Mouse (Mus musculus): ENCODE results near the gene Syt5. TPM values are rescaled to one million over a fixed set of nuclear protein-coding genes. Genes with fewer than 3 reads are reported as not detected.
A peak's percentile ranks its signal among the peaks of the same experiment; 100 is the strongest.

Syt5 gene
- polyA plus RNA-seq, 1 experiment from 2014 or later: 6.7 TPM

DNA sequence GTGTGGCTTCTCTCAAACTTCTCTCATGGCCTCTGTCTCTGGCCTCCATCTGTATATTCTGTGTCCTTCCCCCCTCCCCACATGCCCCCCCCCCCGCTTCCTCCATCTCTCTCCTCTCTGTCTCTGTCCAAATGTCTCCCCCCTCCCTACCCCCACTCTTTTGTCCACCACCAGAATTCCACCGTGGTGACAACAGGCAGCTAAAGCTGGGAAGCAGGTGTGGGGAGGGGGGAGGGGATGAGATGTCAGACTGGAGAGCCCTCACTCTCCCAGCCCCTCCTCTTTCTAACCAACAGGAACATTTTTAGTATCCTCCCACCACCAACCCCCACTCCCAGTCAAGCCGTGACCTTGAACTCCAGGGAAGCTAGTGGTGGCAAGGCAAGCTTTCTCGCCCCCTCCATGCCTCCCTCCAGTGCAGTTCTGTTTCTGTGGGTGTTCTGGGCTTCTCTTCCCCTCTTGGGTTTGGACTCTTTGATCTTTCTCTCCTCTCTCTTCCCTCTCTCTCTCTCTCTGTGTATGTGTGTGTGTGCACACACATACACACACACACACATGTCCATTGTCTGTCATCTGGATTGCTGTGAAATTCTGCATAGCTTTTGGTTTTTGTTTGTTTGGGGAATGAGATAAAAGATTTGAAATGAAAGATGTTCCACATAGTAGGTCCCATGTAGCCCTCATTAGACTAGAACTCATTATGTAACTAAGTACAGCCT is 30.9 kb downstream of the Syt5 start, which contains the start of gene Tnnt1:
Gene Tnnt1, minus strand, starts transcription at position 51 of the 719 bp plus-strand sequence.
- Histone ChIP-seq H3K36me3 (replicated peaks) (no peaks in the 10 kb centered on the region), H3K27me3 (ENCODE audit: poor library complexity, severe bottlenecking) (peaks cover 22% of the 10 kb centered on the region), H3K4me3 (no peak within 1 kb of the TSS; the same call in 1 of the 2 replicates), H3K9me3 (peaks cover 4% of the 10 kb centered on the region; the same call in 1 of the 2 replicates), H3K27ac (peak within 1 kb of the TSS; percentile 48), H3K4me1 (peaks cover 48% of the 10 kb centered on the region)
- WGBS: 28% methylated on average over 4 of the region's 4 CpGs
- DNase-seq (ENCODE audit: extremely low spot score, low spot score): no peak

GRCm38 (mm10) chr7:4515853-4516252 is 31.5 kb downstream of the Syt5 start:
- peaks cover 4% of the 10 kb centered on the region; the same call in 1 of the 2 replicates for H3K9me3 ChIP-seq
- H3K27me3 ChIP-seq (ENCODE audit: poor library complexity, severe bottlenecking): peaks cover 16% of the 10 kb centered on the region
- H3K4me3 ChIP-seq: no peak overlapping the region; the same call in 1 of the 2 replicates
- peak overlapping the region; percentile 48 for H3K27ac ChIP-seq
- DNase-seq (ENCODE audit: extremely low spot score, low spot score): no peak
- H3K36me3 ChIP-seq (replicated peaks): no peaks in the 10 kb centered on the region
- WGBS: 67% methylated on average over 6 of the region's 6 CpGs
- peaks cover 41% of the 10 kb centered on the region for H3K4me1 ChIP-seq

GRCm38 (mm10) chr7:4513829-4514712 is 33.3 kb downstream of the Syt5 start:
- no peak for DNase-seq (ENCODE audit: extremely low spot score, low spot score)
- H3K36me3 ChIP-seq (replicated peaks): no peaks in the 10 kb centered on the region
- H3K4me1 ChIP-seq: peaks cover 47% of the 10 kb centered on the region
- H3K4me3 ChIP-seq: 0 out of 2 replicates have a peak overlapping the region, but pooled peaks have one; percentile 7
- WGBS: 51% methylated on average over 6 of the region's 6 CpGs
- H3K27me3 ChIP-seq (ENCODE audit: poor library complexity, severe bottlenecking): peaks cover 5% of the 10 kb centered on the region
- H3K27ac ChIP-seq: peak overlapping the region; percentile 71
- H3K9me3 ChIP-seq: peaks cover 4% of the 10 kb centered on the region; the same call in 1 of the 2 replicates

DNA sequence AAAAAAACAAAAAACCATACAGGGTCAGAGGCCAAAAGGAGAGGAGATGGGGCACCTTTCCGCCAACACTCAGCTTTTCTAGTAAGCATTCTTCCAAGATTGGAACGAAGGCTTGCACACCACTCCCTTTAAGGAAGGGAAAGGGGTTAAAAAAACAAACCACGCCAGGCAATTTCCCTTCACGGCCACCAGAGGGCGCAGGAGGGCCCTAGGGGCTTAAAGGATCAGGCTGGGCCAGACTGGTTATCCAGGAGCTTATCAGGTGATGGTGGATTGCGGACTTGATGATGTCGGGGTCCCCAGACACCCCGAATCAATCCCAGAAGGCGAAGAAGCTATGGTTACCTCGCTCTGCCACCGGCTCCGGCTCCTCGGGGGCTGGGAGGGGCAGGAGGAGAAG is 34.1 kb downstream of the Syt5 start:
- peak; percentile 56 for DNase-seq (ENCODE audit: extremely low spot score, low spot score)
- no peaks in the 10 kb centered on the region for H3K36me3 ChIP-seq (replicated peaks)
- 35% methylated on average over 13 of the region's 13 CpGs for WGBS
- H3K4me3 ChIP-seq: no peak overlapping the region
- peaks cover 10% of the 10 kb centered on the region for H3K27me3 ChIP-seq (ENCODE audit: poor library complexity, severe bottlenecking)
- peak overlapping the region; percentile 71; the same call in 1 of the 2 replicates for H3K27ac ChIP-seq
- H3K4me1 ChIP-seq: peaks cover 47% of the 10 kb centered on the region
- peaks cover 4% of the 10 kb centered on the region; the same call in 1 of the 2 replicates for H3K9me3 ChIP-seq

GRCm38 (mm10) chr7:4511489-4512224 is 35.7 kb downstream of the Syt5 start:
- H3K27me3 ChIP-seq (ENCODE audit: poor library complexity, severe bottlenecking): peaks cover 10% of the 10 kb centered on the region
- H3K4me1 ChIP-seq: peaks cover 43% of the 10 kb centered on the region
- H3K27ac ChIP-seq: no peak overlapping the region
- WGBS: 83% methylated on average over 8 of the region's 8 CpGs
- no peak for DNase-seq (ENCODE audit: extremely low spot score, low spot score)
- H3K4me3 ChIP-seq: no peak overlapping the region
- H3K9me3 ChIP-seq: peaks cover 4% of the 10 kb centered on the region; the same call in 1 of the 2 replicates
- no peaks in the 10 kb centered on the region for H3K36me3 ChIP-seq (replicated peaks)

GRCm38 (mm10) chr7:4509863-4510608 is 37.3 kb downstream of the Syt5 start:
- Histone ChIP-seq H3K4me3 (no peak overlapping the region; the same call in 1 of the 2 replicates), H3K27ac (0 out of 2 replicates have a peak overlapping the region, but pooled peaks have one; percentile 44), H3K9me3 (peaks cover 4% of the 10 kb centered on the region; the same call in 1 of the 2 replicates), H3K36me3 (replicated peaks) (no peaks in the 10 kb centered on the region), H3K27me3 (ENCODE audit: poor library complexity, severe bottlenecking) (peaks cover 10% of the 10 kb centered on the region), H3K4me1 (peaks cover 29% of the 10 kb centered on the region)
- 24% methylated on average over 24 of the region's 24 CpGs for WGBS
- peak; percentile 77 for DNase-seq (ENCODE audit: extremely low spot score, low spot score)

- WGBS: 85% methylated on average over 8 of the region's 8 CpGs
- Histone ChIP-seq H3K27me3 (ENCODE audit: poor library complexity, severe bottlenecking) (peaks cover 10% of the 10 kb centered on the region), H3K27ac (no peak overlapping the region), H3K4me3 (no peak overlapping the region), H3K4me1 (peaks cover 17% of the 10 kb centered on the region), H3K9me3 (no peaks in the 10 kb centered on the region), H3K36me3 (replicated peaks) (no peaks in the 10 kb centered on the region)
- no peak for DNase-seq (ENCODE audit: extremely low spot score, low spot score)
Measured at GRCm38 (mm10) chr7:4508739-4509116, 38.6 kb downstream of the Syt5 start.

DNA sequence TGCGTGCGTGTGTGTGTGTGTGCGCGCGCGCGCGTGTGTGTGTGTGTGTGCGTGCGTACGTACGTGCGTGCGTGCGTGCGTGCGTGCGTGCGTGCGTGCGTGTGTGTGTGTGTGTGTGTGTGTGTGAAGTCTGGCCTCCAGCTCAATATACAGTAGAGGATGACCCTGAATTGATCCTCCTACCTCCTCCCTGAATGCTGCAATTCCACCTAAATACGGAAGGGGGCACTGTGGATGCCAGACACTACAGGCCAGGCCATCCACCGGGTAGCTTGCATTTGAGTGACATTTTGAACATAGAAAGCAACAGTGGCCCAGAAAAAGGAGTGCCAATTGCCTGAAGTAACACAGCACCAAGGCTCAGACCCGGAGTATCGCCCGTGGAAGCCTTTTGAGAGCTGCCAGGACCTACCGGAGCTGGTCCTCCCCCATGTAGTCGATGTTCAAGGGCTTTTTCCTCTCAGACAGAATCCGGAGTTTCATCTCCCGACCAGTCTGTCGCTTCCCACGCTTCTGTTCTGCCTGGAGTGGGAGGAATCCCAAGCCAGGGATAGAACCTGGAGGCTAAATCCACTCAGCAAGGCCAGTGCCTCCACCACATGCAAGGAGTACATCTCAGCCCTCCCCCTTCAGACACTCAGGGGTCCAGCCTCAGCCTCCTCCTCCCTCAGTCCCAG is 39.1 kb downstream of the Syt5 start:
- H3K27me3 ChIP-seq (ENCODE audit: poor library complexity, severe bottlenecking): peaks cover 10% of the 10 kb centered on the region
- DNase-seq (ENCODE audit: extremely low spot score, low spot score): no peak
- H3K27ac ChIP-seq: no peak overlapping the region
- no peaks in the 10 kb centered on the region for H3K9me3 ChIP-seq
- peaks cover 13% of the 10 kb centered on the region for H3K4me1 ChIP-seq
- no peak overlapping the region for H3K4me3 ChIP-seq
- no peaks in the 10 kb centered on the region for H3K36me3 ChIP-seq (replicated peaks)
- WGBS: 75% methylated on average over 32 of the region's 32 CpGs

DNA sequence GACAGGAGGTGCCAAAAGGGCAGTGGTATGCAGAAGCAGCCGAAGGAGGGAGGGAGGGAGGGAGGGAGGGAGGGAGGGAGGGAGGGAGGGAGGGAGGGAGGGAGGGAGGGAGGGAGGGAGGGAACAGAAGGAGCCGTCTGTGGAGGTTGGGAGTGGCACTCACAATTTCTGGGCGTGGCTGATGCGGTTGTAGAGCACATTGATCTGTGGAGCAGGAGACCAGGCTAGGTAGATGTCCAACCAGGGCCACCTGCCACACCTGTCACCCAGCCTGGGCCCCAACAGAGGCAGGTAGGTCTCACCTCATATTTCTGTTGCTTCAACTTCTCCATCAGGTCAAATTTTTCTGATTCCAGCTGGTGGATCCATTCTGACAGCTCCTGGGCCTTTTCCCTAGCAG is 40.1 kb downstream of the Syt5 start:
- WGBS: 81% methylated on average over 3 of the region's 4 CpGs
- peaks cover 10% of the 10 kb centered on the region for H3K27me3 ChIP-seq (ENCODE audit: poor library complexity, severe bottlenecking)

DNA sequence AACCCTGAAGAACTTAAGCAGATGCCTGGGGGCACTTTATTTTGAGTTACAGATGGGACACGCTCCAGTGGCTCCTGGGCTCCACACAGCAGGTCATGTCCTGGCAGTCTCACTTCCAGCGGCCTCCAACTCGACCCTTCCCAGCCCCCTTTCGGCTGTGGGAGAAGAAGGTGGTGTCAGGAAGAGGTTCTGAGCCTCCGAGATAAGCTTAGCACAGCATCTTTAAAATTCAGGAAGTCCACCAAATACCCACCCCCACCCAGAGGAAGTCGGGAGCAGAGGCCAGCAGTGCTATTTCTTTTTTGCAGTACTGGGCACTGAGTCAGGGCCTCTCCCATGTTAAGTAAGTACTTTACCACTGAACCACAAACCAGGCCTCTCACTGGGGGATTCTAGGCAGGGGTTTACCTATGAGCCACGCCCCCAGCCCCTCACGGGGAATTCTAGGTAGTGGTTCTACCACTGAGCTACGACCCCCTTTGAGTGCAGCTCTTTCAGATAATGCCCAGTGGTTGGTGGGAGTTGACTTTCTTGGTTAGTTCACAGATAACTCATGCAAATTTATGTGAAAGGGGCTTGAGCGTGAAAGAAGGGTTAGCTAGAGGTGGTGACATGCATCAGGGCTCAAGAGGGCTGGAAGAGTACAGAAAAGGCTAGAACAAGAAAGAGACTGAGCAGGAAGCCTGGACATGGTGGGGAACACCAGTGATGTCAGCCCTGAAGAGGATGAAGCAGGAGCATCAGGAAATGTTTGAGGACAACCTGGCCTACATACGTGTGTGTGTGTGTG is 42.5 kb downstream of the Syt5 start:
- peaks cover 10% of the 10 kb centered on the region for H3K27me3 ChIP-seq (ENCODE audit: poor library complexity, severe bottlenecking)
- H3K4me3 ChIP-seq: no peak overlapping the region
- 69% methylated on average over 11 of the region's 11 CpGs for WGBS
- H3K27ac ChIP-seq: no peak overlapping the region
- H3K9me3 ChIP-seq: no peaks in the 10 kb centered on the region
- H3K4me1 ChIP-seq: peaks cover 21% of the 10 kb centered on the region
- DNase-seq (ENCODE audit: extremely low spot score, low spot score): no peak
- no peaks in the 10 kb centered on the region for H3K36me3 ChIP-seq (replicated peaks)

More for the DNA sequence above, 40.1 kb downstream of the Syt5 start:
- Histone ChIP-seq H3K4me3 (no peak overlapping the region), H3K9me3 (no peaks in the 10 kb centered on the region), H3K4me1 (peaks cover 18% of the 10 kb centered on the region), H3K36me3 (replicated peaks) (no peaks in the 10 kb centered on the region), H3K27ac (no peak overlapping the region)
- DNase-seq (ENCODE audit: extremely low spot score, low spot score): no peak

- WGBS: 87% methylated on average over 5 of the region's 5 CpGs
- H3K4me1 ChIP-seq: peaks cover 27% of the 10 kb centered on the region
- H3K36me3 ChIP-seq (replicated peaks): peaks cover 6% of the 10 kb centered on the region; the same call in 1 of the 2 replicates
- peaks cover 4% of the 10 kb centered on the region for H3K27me3 ChIP-seq (ENCODE audit: poor library complexity, severe bottlenecking)
- DNase-seq (ENCODE audit: extremely low spot score, low spot score): no peak
- H3K9me3 ChIP-seq: no peaks in the 10 kb centered on the region
- no peak overlapping the region for H3K4me3 ChIP-seq
- no peak overlapping the region for H3K27ac ChIP-seq
Measured at GRCm38 (mm10) chr7:4503858-4504257, 43.5 kb downstream of the Syt5 start.

Data from forebrain, embryonic 10.5 days (tissue).